Comparison of ENCODE assay signal across 10 mouse cellular contexts in the genomic region with DNA sequence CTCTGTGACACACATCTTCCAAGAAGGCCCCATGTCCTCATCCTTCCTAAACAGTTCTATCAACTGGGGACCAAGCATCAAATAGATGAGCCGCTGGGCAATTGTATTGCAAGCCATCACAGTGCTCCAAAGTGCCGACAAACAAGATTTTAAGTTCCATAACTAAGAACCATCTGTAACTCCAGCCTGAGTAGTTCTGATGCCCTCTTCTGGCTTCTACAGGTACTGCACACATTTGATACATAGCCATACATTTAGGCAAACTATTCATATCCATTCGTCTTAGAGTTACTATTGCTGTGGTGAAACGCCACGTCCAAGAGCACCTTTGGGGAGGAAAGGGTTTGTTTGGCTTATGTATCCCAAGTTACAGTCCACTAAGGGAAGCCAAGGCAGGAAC. TPM values are rescaled to one million over a fixed set of nuclear protein-coding genes. Genes with fewer than 3 reads are reported as not detected.
DNase-seq lines count a peak whose midpoint lies in the region; ATAC-seq and TF ChIP-seq lines count a peak whose summit lies in the region.
"Had no signal": no experiment of that assay in that cellular context is flagged by ENCODE, and none has a peak within 500 bp of the region (broad histone marks: within the 10 kb centered on the region; RNA-seq: fewer than 3 reads in every experiment).

No protein-coding gene starts in this region.

- ATAC-seq in midbrain, embryonic 16.5 days, result no peak

- 83% methylated on average over 5 of the region's 5 CpGs for WGBS in midbrain, embryonic 16.5 days

- peak; percentile 26 to 46 for DNase-seq in cerebellum, postnatal 14 days
- no peak for DNase-seq in cerebellum, adult 11-12 months
- no peak for DNase-seq in left cerebral cortex, adult 2 months (ENCODE audit: extremely low spot score in 1 of 2, low spot score in 2 of 2)
- no peak for DNase-seq in left cerebral cortex, postnatal 36 days (ENCODE audit: low spot score in 2 of 2)
- DNase-seq in c-Kit-negative CD71-positive TER-119-positive erythroid progenitor cells, embryonic 14.5 days (ENCODE audit: low read depth, low spot score), result peak; percentile 49
- DNase-seq in retina, embryonic 14.5 days (ENCODE audit: low spot score), result peak; percentile 48
- no peak for DNase-seq in right cerebral cortex, postnatal 36 days (ENCODE audit: low spot score in 2 of 2)

- H3K4me3 ChIP-seq in left cerebral cortex, adult 2 months, result no peak overlapping the region
- no peak overlapping the region for H3K4me3 ChIP-seq in midbrain, embryonic 16.5 days (ENCODE audit: low read depth, low read length)
- H3K4me3 ChIP-seq: embryonic facial prominence, embryonic 13.5 days; megakaryocyte, embryonic 14.5 days had no signal

- no peaks in the 10 kb centered on the region for H3K36me3 ChIP-seq in midbrain, embryonic 16.5 days (ENCODE audit: control insufficient read depth, insufficient read depth, low read length)
- H3K36me3 ChIP-seq: embryonic facial prominence, embryonic 13.5 days had no signal

- TF ChIP-seq CTCF in left cerebral cortex, adult 2 months (IDR thresholded peaks at IDR 0.05), result peak; percentile 38

- H3K27ac ChIP-seq in left cerebral cortex, adult 2 months, result no peak overlapping the region
- H3K27ac ChIP-seq in midbrain, embryonic 16.5 days (ENCODE audit: low read length), result no peak overlapping the region
- H3K27ac ChIP-seq: embryonic facial prominence, embryonic 13.5 days had no signal

- H3K9ac ChIP-seq in midbrain, embryonic 16.5 days (ENCODE audit: low read depth, low read length), result no peak overlapping the region
- H3K9ac ChIP-seq: embryonic facial prominence, embryonic 13.5 days had no signal

- no peak overlapping the region for H3K4me2 ChIP-seq in midbrain, embryonic 16.5 days (ENCODE audit: low read length)
- H3K4me2 ChIP-seq: embryonic facial prominence, embryonic 13.5 days had no signal

- intact Hi-C loops in left cerebral cortex, adult 2 months (cut with DNase I), result no loop called here
- intact Hi-C loops in left cerebral cortex, postnatal 36 days (cut with DNase I), result no loop called here

- no peaks in the 10 kb centered on the region for H3K27me3 ChIP-seq in midbrain, embryonic 16.5 days (ENCODE audit: control insufficient read depth, insufficient read depth, low read depth, low read length)
- H3K27me3 ChIP-seq: embryonic facial prominence, embryonic 13.5 days; megakaryocyte, embryonic 14.5 days had no signal

- H3K9me3 ChIP-seq in midbrain, embryonic 16.5 days (replicated peaks; ENCODE audit: control insufficient read depth, low read length, poor library complexity, severe bottlenecking), result no peaks in the 10 kb centered on the region
- H3K9me3 ChIP-seq: embryonic facial prominence, embryonic 13.5 days; megakaryocyte, embryonic 14.5 days had no signal

- H3K4me1 ChIP-seq in midbrain, embryonic 16.5 days (ENCODE audit: control insufficient read depth, insufficient read depth, low read length), result no peaks in the 10 kb centered on the region
- H3K4me1 ChIP-seq: embryonic facial prominence, embryonic 13.5 days had no signal

RNA-seq across cellular contexts. Expression of gene Anp32e, which starts 30.0 kb away (rescaled TPM):
- 10 to 100 TPM; 82.7 to 98.9 TPM for total RNA-seq in left cerebral cortex, adult 2 months (2021)
- total RNA-seq in left cerebral cortex, postnatal 36 days (2021), result 10 to 100 TPM; 87.9 to 91.2 TPM
- 110 and 131 TPM in 2 replicates for polyA plus RNA-seq in midbrain, embryonic 16.5 days (2015; fragmentation: Nextera tagmentation; extraction: Ambion mirVana)

RNA-seq across cellular contexts. Expression of gene Plekho1, which starts 36.7 kb away (rescaled TPM):
- 10 to 100 TPM; 73.5 to 86.9 TPM for total RNA-seq in left cerebral cortex, adult 2 months (2021)
- total RNA-seq in left cerebral cortex, postnatal 36 days (2021), result 10 to 100 TPM; 80.1 to 93.9 TPM
- polyA plus RNA-seq in midbrain, embryonic 16.5 days (2015; fragmentation: Nextera tagmentation; extraction: Ambion mirVana), result 46.1 and 54.6 TPM in 2 replicates

RNA-seq across cellular contexts. Expression of gene Car14, which starts 54.6 kb away (rescaled TPM):
- total RNA-seq in left cerebral cortex, adult 2 months (2021), result 1 to 10 TPM; 6.8 to 8.2 TPM
- total RNA-seq in left cerebral cortex, postnatal 36 days (2021), result 10 to 100 TPM in 1 of 2 experiments, 1 to 10 TPM in 1; 8.8 to 10.6 TPM
- polyA plus RNA-seq in midbrain, embryonic 16.5 days (2015; fragmentation: Nextera tagmentation; extraction: Ambion mirVana), result 7.6 and 9.2 TPM in 2 replicates

Comparison
In these comparisons a context has a peak if more than half of its experiments do, and no peak if none do; other contexts are left out.
1. DNase-seq: peak in cerebellum, postnatal 14 days (2 of 2), c-Kit-negative CD71-positive TER-119-positive erythroid progenitor cells, embryonic 14.5 days (single experiment) and retina, embryonic 14.5 days (single experiment); none in cerebellum, adult 11-12 months (single experiment), left cerebral cortex, adult 2 months (0 of 2), left cerebral cortex, postnatal 36 days (0 of 2) and right cerebral cortex, postnatal 36 days (0 of 2).